Mouse (Mus musculus): ENCODE measurements around the gene Egln2.

- no peak for TF ChIP-seq CTCF (IDR thresholded peaks at IDR 0.05; ENCODE audit: borderline replicate concordance, control insufficient read depth, extremely low read depth, insufficient read depth, low read length, poor library complexity)
- no peak for TF ChIP-seq POLR2A (IDR thresholded peaks at IDR 0.05; ENCODE audit: control insufficient read depth, extremely low read depth, insufficient read depth, low read length, poor library complexity)
Observed at GRCm38 (mm10) chr7:27197136-27197535, 30.5 kb upstream of the Egln2 start.
